Mouse (Mus musculus) neural tube, embryonic 13.5 days (tissue): ENCODE measurements at regions not wholly inside any gene's neighbourhood (a gene's known extent, or its start where the extent isn't known, plus 50 kb on each side); places are given as distances from the start of the nearest gene placed in this dataset.

Experiments used
- ATAC-seq: fragments of 200-750 bp; cut with Nextera tagmentation; 2 replicates; pipeline ENCODE4 v1.8.0; 2017; ENCODE audit warnings: low read depth, mild to moderate bottlenecking, moderate TSS enrichment, moderate library complexity
- H3K27ac ChIP-seq: fragments of 300-500 bp; sonication (generic); replicated peaks from 2 replicates; pipeline ENCODE4 v1.5.1; 2015; ENCODE audit warnings: moderate library complexity, mild to moderate bottlenecking, inconsistent platforms
- H3K27me3 ChIP-seq: fragments of 300-500 bp; sonication (generic); 2 replicates; pipeline ENCODE4 v1.6.1; 2015; ENCODE audit warnings: mild to moderate bottlenecking, inconsistent platforms
- H3K36me3 ChIP-seq: fragments of 300-500 bp; sonication (generic); 2 replicates; pipeline ENCODE4 v1.6.1; 2015; ENCODE audit warnings: mild to moderate bottlenecking, inconsistent platforms
- H3K4me1 ChIP-seq: fragments of 300-500 bp; sonication (generic); replicated peaks from 2 replicates; pipeline ENCODE4 v1.6.1; 2015; ENCODE audit warnings: inconsistent platforms
- H3K4me2 ChIP-seq: fragments of 300-500 bp; sonication (generic); 2 replicates; pipeline ENCODE4 v1.6.1; 2015; ENCODE audit warnings: inconsistent platforms, mild to moderate bottlenecking, moderate library complexity
- H3K4me3 ChIP-seq: fragments of 300-500 bp; sonication (generic); 2 replicates; pipeline ENCODE4 v1.5.1; 2015; ENCODE audit warnings: mild to moderate bottlenecking, inconsistent platforms
- H3K9ac ChIP-seq: fragments of 300-500 bp; sonication (generic); 2 replicates; pipeline ENCODE4 v1.6.1; 2015; ENCODE audit warnings: moderate library complexity, mild to moderate bottlenecking, inconsistent platforms
- H3K9me3 ChIP-seq: fragments of 300-500 bp; sonication (generic); 2 replicates; pipeline ENCODE4 v1.6.1; 2016; ENCODE audit warnings: inconsistent platforms
- WGBS: fragments of 180-500 bp; shearing (Covaris S2); methylation state at CpG from one replicate; pipeline ENCODE4 v1.1.7; 2015; 5-methylcytosine and 5-hydroxymethylcytosine counted together

DNA sequence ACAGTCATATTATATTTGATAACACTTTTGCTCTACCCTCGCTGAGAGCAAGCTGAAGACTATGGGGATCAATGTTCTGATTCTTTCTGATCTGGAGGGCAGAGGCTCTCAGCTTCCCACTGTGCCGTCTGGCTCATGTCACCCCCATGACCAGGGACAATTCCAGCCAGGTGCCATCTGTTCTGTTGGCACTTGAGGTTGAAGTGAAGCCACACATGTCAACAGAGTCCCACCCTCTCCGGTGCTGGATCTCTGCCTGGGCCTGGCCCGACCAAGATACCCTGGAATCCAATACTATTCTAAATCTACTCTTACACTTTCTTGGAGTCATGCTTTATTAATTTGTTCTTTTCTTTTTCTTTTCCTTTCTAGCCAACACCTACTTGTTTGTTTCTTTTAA, 538.0 kb downstream of the Etv1 start:
- no peak overlapping the region for H3K27ac ChIP-seq
- no peaks in the 10 kb centered on the region for H3K27me3 ChIP-seq
- no peak overlapping the region for H3K4me2 ChIP-seq
- 91% methylated on average over 4 of the region's 4 CpGs for whole genome bisulfite sequencing
- H3K4me1 ChIP-seq = no peaks in the 10 kb centered on the region
- H3K36me3 ChIP-seq = no peaks in the 10 kb centered on the region
- no peaks in the 10 kb centered on the region for H3K9me3 ChIP-seq
- no peak overlapping the region for H3K9ac ChIP-seq
- no peak for ATAC-seq
- H3K4me3 ChIP-seq = no peak overlapping the region

DNA sequence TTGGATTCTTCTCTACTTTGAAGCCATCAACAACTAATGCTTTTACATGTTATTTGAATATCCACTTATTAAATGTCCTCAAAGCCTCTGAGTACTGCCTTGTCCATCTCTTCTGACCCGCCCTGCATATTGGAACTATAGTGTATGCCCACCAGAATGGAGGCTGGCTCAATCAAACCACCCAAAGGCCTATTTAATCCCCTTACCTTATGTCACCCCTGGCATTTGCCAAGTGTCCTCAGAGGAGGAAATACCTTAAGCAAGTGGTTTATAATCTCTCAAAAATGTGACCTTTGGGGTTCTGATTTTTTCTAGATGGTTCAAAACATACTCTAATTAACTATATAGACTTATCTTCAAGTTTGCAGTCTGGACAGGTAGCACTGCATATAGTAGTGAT, 542.3 kb downstream of the Etv1 start:
- H3K27ac ChIP-seq = no peak overlapping the region
- H3K4me2 ChIP-seq = no peak overlapping the region
- no peak for ATAC-seq
- H3K27me3 ChIP-seq = no peaks in the 10 kb centered on the region
- no peaks in the 10 kb centered on the region for H3K36me3 ChIP-seq
- H3K9ac ChIP-seq = no peak overlapping the region
- no peaks in the 10 kb centered on the region for H3K9me3 ChIP-seq
- 83% methylated on average over 1 of the region's 1 CpGs for WGBS
- H3K4me1 ChIP-seq = no peaks in the 10 kb centered on the region
- H3K4me3 ChIP-seq = no peak overlapping the region

DNA sequence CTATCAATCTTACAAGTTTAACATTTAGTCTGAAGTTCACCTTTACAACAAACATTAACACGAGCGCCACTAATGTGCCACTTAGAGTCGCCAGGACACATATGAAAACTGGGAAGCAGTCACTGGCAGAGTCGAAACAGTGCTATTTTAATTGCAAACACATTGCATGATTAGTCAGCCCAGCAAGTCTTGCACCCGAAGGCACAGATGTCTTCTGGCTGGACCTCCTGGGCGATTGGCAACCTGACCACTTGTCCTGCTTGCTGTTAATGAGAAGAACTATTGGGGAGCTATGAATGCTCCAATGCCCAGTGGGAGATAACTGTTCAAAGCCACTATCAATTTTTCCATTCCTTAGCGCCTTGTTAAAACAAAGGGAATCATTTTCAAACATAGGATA, 547.0 kb downstream of the Etv1 start:
- Histone ChIP-seq H3K27ac (no peak overlapping the region), H3K9me3 (no peaks in the 10 kb centered on the region), H3K4me3 (no peak overlapping the region), H3K9ac (no peak overlapping the region), H3K4me2 (no peak overlapping the region), H3K36me3 (no peaks in the 10 kb centered on the region), H3K4me1 (no peaks in the 10 kb centered on the region), H3K27me3 (no peaks in the 10 kb centered on the region)
- WGBS = 85% methylated on average over 7 of the region's 7 CpGs
- no peak for ATAC-seq

DNA sequence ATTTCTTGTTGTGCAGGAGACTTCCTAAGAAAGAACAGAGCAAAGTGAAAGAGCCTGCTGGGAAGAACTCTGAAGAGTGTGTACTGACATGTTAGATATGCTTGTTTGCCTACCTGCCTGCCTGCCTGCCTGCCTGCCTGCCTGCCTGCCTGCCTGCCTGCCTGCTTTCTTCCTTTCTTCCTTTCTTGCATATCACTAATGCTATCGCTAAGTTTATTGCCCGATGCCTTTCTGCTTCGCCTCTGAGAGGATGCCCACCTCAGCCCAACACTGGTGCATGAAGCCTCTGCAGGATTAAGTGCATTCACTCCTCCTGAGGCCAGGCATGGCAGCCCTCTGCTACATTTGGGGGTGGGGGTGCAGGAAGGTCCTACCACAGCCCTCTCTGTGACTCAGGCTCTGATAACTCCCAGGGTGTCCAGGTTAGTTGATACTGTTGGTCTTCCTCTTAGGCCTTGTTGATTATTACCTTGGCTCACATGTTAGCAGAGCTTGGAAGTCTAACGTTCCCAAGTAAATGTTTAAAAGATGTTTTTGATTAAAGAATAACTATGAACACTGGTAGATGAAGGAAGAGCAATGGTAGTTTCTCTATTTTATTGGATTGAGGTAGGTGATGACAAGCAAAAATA, 547.6 kb downstream of the Etv1 start:
- H3K4me1 ChIP-seq = no peaks in the 10 kb centered on the region
- 82% methylated on average over 4 of the region's 4 CpGs for WGBS
- ATAC-seq = no peak
- no peaks in the 10 kb centered on the region for H3K9me3 ChIP-seq
- H3K4me2 ChIP-seq = no peak overlapping the region
- H3K9ac ChIP-seq = no peak overlapping the region
- H3K27me3 ChIP-seq = no peaks in the 10 kb centered on the region
- H3K27ac ChIP-seq = no peak overlapping the region
- no peaks in the 10 kb centered on the region for H3K36me3 ChIP-seq
- H3K4me3 ChIP-seq = no peak overlapping the region

DNA sequence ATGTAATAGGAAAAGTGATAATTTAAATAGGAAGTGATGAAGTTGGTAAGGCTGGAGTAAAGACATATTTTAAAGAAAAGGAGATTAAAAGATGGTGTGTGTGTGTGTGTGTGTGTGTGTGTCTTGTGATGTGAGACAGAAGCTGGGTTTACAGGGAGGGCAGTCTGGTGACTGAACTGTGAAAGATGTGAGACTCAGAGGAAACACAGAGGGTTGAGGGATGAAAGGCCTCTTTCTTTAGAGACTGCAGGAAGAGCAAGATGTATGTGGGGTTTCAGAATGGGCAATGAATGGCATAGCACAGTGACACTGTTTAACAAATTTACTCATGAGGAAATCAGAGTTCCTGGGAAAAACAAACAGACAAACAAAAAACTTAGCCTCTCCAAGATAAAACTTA, 549.2 kb downstream of the Etv1 start:
- H3K9ac ChIP-seq = no peak overlapping the region
- no peaks in the 10 kb centered on the region for H3K36me3 ChIP-seq
- H3K27me3 ChIP-seq = no peaks in the 10 kb centered on the region
- no peak overlapping the region for H3K4me3 ChIP-seq
- H3K4me1 ChIP-seq = no peaks in the 10 kb centered on the region
- ATAC-seq = 0 out of 2 replicates have a peak, but pooled peaks have one; percentile 23
- H3K27ac ChIP-seq = no peak overlapping the region
- no peak overlapping the region for H3K4me2 ChIP-seq
- no peaks in the 10 kb centered on the region for H3K9me3 ChIP-seq

DNA sequence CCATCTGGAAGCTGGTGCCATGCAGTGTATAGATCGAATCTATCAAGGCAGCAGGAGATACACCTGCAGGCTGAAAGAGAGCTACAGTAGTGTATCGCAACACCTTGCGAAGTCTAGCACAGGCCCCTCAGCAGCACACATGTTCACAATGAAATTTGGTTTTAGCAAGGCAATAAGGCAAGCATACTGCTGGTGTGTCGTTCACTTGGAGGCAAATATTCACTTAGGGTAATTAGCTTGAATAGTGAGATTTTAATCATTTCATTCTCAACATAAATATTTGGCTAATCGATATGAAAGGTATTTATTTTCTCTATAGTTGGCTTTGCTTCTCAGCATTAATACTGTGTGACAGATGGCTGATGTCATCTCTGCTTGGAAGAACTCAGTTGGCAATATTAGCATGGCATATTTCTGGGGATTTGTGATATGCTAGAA, 559.9 kb downstream of the Etv1 start:
- no peak for ATAC-seq
- WGBS = 89% methylated on average over 5 of the region's 5 CpGs
- no peaks in the 10 kb centered on the region for H3K36me3 ChIP-seq
- no peak overlapping the region for H3K9ac ChIP-seq
- no peak overlapping the region for H3K27ac ChIP-seq
- no peaks in the 10 kb centered on the region for H3K4me1 ChIP-seq
- H3K4me2 ChIP-seq = no peak overlapping the region
- no peaks in the 10 kb centered on the region for H3K27me3 ChIP-seq
- no peak overlapping the region for H3K4me3 ChIP-seq
- H3K9me3 ChIP-seq = no peaks in the 10 kb centered on the region

DNA sequence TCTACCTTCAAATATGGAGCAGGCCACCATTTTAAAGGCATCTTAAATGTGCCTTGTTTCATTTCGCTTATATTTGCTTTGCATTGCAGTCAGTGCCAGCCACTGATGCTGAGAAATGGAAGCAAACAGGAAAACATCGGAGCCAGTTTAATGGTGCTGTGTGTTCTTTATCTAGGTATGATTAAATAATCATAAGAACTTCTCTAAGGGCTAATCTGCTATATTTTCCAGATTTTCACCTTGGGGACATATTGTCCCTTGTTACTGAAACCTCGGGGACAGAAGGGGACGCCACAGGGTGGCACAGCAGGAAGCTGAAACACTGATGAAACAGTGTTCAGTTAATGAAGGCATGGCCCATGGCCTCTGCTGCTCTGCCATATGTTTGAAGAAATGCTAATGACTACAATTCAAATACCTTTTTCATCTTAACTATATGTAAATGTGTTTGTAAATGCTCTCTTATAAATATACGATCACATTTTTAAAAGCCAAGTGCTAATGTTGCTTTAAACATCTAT, 562.6 kb downstream of the Etv1 start:
- no peaks in the 10 kb centered on the region for H3K4me1 ChIP-seq
- peak; percentile 47; the same call in 1 of the 2 replicates for ATAC-seq
- H3K9ac ChIP-seq = no peak overlapping the region
- no peaks in the 10 kb centered on the region for H3K27me3 ChIP-seq
- H3K4me3 ChIP-seq = no peak overlapping the region
- no peaks in the 10 kb centered on the region for H3K36me3 ChIP-seq
- no peak overlapping the region for H3K27ac ChIP-seq
- 61% methylated on average over 5 of the region's 5 CpGs for WGBS
- no peak overlapping the region for H3K4me2 ChIP-seq
- H3K9me3 ChIP-seq = no peaks in the 10 kb centered on the region

DNA sequence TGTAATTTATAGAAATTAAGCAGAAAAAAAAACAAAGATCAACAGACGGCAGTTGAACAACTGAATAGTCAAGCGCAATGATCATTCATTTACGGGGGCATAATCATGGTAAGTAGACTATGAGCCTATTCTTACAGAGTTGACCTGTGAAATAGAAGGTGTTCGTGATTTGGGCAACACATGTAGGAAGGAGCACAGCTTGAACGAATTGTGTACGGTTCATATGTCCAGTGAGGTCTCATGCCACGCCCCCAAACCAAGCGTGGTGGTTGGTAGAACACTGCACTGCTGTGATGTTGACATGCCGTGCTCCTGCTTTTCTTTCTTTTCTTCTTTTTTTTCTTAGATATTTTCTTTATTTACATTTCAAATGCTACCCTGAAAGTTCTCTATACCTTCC, 563.1 kb downstream of the Etv1 start:
- Histone ChIP-seq H3K4me1 (no peaks in the 10 kb centered on the region), H3K4me3 (no peak overlapping the region), H3K36me3 (no peaks in the 10 kb centered on the region), H3K27ac (no peak overlapping the region), H3K27me3 (no peaks in the 10 kb centered on the region), H3K9me3 (no peaks in the 10 kb centered on the region), H3K9ac (no peak overlapping the region), H3K4me2 (no peak overlapping the region)
- no peak for ATAC-seq
- 77% methylated on average over 9 of the region's 9 CpGs for WGBS

DNA sequence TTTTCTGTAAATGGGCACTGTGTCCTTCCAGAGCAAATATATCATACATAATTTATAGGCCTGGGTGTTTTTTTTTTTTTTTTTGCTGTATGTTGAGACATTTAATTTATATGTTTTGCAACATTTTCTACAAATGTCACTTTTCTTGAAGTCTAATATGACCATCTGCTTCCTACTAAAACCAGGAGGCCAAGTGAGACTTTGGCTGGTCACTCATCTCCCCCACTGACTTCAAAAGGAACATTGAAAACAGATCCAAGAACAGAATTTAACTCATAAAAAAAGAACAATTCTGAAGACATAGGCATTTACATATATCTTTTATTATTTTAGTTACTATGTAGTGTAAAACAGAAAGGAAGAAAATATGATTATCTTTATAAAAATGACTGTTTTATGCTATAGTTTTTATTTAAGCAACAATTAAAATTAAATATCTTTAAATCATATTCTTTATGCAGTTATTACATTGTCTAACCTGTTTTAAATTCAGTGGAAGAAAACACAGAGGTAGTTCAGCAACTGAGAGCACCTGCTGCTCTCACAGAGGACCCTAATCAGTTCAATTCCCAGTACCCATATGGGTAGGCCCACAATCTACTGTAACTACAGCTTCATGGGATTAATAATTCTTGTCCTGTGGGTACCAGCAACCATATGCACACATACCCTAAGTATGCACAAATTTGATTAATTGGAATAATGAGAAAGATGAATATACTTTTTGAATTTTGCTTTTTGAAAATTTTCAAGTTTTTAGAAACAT, 592.5 kb downstream of the Etv1 start:
- Histone ChIP-seq H3K9ac (no peak overlapping the region), H3K27ac (no peak overlapping the region)

DNA sequence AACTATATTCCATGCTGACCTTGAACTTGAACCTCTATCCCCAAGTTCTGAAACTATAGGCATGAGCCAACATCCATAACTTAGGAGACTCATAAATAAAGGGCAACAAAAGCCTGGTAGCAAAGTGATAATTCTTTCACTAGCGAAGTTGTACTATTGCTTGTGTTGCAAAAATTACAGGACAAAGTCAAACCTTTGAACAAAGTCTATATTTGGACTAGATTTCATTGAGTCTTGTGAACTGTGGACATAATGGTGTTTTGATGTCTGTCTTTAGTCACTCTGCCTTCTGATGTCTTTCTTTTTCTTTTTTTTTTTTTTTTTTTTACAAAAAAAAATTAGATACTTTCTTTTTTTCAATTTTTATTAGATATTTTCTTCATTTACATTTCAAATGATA, 594.5 kb downstream of the Etv1 start:
- no peak overlapping the region for H3K9ac ChIP-seq
- H3K4me1 ChIP-seq = no peaks in the 10 kb centered on the region
- no peaks in the 10 kb centered on the region for H3K36me3 ChIP-seq
- H3K4me2 ChIP-seq = no peak overlapping the region
- 84% methylated on average over 1 of the region's 1 CpGs for WGBS
- no peaks in the 10 kb centered on the region for H3K27me3 ChIP-seq
- ATAC-seq = no peak
- H3K9me3 ChIP-seq = no peaks in the 10 kb centered on the region
- no peak overlapping the region for H3K4me3 ChIP-seq
- no peak overlapping the region for H3K27ac ChIP-seq

More for the DNA sequence above, 592.5 kb downstream of the Etv1 start:
- no peaks in the 10 kb centered on the region for H3K4me1 ChIP-seq
- H3K4me2 ChIP-seq = no peak overlapping the region
- no peaks in the 10 kb centered on the region for H3K9me3 ChIP-seq
- no peaks in the 10 kb centered on the region for H3K36me3 ChIP-seq
- no peak overlapping the region for H3K4me3 ChIP-seq
- no peaks in the 10 kb centered on the region for H3K27me3 ChIP-seq
- ATAC-seq = no peak
